Mouse (Mus musculus): ENCODE results near the gene Gfm1. TPM values are rescaled to one million over a fixed set of nuclear protein-coding genes. Genes with fewer than 3 reads are reported as not detected.
A peak's percentile ranks its signal among the peaks of the same experiment; 100 is the strongest.

Gene Gfm1
- 27.8 and 30.5 TPM in 2 replicates for total RNA-seq (2014; rRNA removed)
- polyA plus RNA-seq (2015; fragmentation: Nextera tagmentation; extraction: Ambion mirVana), result 25.1 and 26.7 TPM in 2 replicates

DNA sequence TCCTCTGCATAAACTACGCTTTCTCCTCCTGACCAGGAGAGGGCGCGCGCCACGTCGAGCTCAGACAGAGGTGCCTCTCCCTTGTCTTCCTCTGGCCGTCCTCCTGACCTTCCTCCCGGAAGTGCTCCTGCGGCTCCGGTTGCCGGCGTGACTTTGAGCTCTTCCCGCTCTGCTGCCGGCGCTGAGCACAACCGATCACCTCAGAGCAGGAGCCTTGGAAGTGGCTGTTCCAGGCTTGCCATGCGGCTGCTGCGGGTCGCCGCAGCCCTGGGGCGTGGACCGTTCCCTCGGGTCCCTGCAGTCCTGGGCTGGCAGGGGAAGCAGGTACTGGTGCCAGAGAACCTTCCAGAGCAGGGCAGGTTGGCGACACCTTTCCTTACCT is at the start of gene Gfm1:
TSS of gene Gfm1 (plus strand) at position 98 of the 382 bp plus-strand sequence.
- peak within 1 kb of the TSS; percentile 29; the same call in 1 of the 2 replicates for H3K27ac ChIP-seq
- ATAC-seq (peak; percentile 97), DNase-seq (ENCODE audit: low spot score) (peak; percentile 93)
- H3K27me3 ChIP-seq (ENCODE audit: insufficient read depth, low read length), result no peaks in the 10 kb centered on the region
- peak; percentile 93 for TF ChIP-seq CTCF (IDR thresholded peaks at IDR 0.05; ENCODE audit: low read depth)
- H3K4me3 ChIP-seq (ENCODE audit: low read length), result peak within 1 kb of the TSS; percentile 66
- under 1% methylated on average over 24 of the region's 24 CpGs for WGBS
- H3K4me1 ChIP-seq (ENCODE audit: insufficient read depth, low read length), result 0 out of 2 replicates have a peak, but pooled peaks cover 3% of the 10 kb centered on the region
- no peaks in the 10 kb centered on the region for H3K9me3 ChIP-seq (ENCODE audit: low read length)
- peaks cover 16% of the 10 kb centered on the region; the same call in 1 of the 2 replicates for H3K36me3 ChIP-seq (ENCODE audit: insufficient read depth, low read length)
- peak within 1 kb of the TSS; percentile 71 for H3K9ac ChIP-seq (replicated peaks; ENCODE audit: low read length)
- H3K4me2 ChIP-seq (ENCODE audit: low read depth, low read length), result peak within 1 kb of the TSS; percentile 63

DNA sequence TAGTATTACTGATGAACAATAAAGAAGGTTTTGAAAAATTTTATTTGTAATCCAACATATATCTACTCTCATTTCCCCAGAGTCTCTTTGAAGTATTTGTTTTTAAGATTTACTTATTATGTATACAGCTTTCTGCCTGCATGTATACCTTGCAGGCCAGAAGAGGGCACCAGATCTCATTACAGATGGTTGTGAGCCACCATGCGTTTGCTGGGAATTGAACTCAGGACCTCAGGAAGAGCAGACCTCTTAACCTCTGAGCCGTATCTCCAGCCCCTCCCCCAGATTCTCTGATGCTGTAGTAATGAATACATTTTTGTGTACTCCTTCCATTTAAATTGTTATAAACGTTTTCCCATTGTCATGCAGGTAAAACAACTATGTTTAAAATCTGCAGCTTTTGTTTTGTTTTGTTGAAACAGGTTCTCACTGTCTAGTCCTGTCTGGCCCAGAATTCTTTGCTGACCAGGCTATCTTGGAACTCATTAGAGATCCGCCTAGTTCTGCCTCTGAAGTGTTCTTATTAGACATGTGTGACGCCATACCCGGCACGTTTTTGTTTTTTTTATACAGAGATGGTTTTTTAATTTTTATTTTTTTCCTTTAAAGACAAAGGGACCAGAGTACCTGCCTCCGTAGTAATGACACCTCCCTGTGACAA is 428 bp upstream of the Gfm1 start:
- peak; percentile 48 for TF ChIP-seq CTCF (IDR thresholded peaks at IDR 0.05; ENCODE audit: low read depth)
- Histone ChIP-seq H3K36me3 (ENCODE audit: insufficient read depth, low read length) (peaks cover 16% of the 10 kb centered on the region; the same call in 1 of the 2 replicates), H3K4me1 (ENCODE audit: insufficient read depth, low read length) (0 out of 2 replicates have a peak, but pooled peaks cover 3% of the 10 kb centered on the region), H3K9ac (replicated peaks; ENCODE audit: low read length) (no peak overlapping the region), H3K4me3 (ENCODE audit: low read length) (peak overlapping the region; percentile 66), H3K4me2 (ENCODE audit: low read depth, low read length) (peak overlapping the region; percentile 63), H3K9me3 (ENCODE audit: low read length) (no peaks in the 10 kb centered on the region), H3K27me3 (ENCODE audit: insufficient read depth, low read length) (no peaks in the 10 kb centered on the region), H3K27ac (no peak overlapping the region)
- WGBS, result 30% methylated on average over 8 of the region's 8 CpGs
- peak; percentile 13 for DNase-seq (ENCODE audit: low spot score)
- peak; percentile 22 for ATAC-seq

DNA sequence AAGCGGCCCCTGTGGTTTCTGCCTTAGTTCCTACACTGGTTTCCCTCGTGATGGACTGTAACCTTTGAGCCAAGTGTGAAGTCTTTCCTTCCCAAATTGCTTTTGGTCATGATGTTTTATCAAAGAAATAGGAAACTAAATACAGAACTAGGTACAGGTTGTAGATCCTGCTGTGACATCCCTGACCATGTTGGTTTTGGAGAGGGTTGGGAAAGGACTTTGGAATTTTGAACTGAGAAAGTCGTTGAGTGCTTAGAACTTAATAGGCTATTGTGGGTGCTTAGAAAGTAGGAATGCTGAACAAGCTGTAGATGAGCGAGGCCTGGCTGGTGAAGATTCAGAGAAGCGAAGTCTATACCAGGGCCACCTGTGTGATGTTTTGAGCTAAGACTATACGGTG is 4.1 kb downstream of the Gfm1 start:
- Histone ChIP-seq H3K4me1 (ENCODE audit: insufficient read depth, low read length) (0 out of 2 replicates have a peak, but pooled peaks cover 3% of the 10 kb centered on the region), H3K9me3 (ENCODE audit: low read length) (no peaks in the 10 kb centered on the region), H3K36me3 (ENCODE audit: insufficient read depth, low read length) (peaks cover 28% of the 10 kb centered on the region), H3K27ac (no peak overlapping the region), H3K27me3 (ENCODE audit: insufficient read depth, low read length) (no peaks in the 10 kb centered on the region), H3K9ac (replicated peaks; ENCODE audit: low read length) (no peak overlapping the region), H3K4me2 (ENCODE audit: low read depth, low read length) (no peak overlapping the region), H3K4me3 (ENCODE audit: low read length) (no peak overlapping the region)
- DNase-seq (ENCODE audit: low spot score), result no peak
- WGBS, result 94% methylated on average over 6 of the region's 6 CpGs
- TF ChIP-seq CTCF (IDR thresholded peaks at IDR 0.05; ENCODE audit: low read depth), result no peak
- ATAC-seq, result no peak

DNA sequence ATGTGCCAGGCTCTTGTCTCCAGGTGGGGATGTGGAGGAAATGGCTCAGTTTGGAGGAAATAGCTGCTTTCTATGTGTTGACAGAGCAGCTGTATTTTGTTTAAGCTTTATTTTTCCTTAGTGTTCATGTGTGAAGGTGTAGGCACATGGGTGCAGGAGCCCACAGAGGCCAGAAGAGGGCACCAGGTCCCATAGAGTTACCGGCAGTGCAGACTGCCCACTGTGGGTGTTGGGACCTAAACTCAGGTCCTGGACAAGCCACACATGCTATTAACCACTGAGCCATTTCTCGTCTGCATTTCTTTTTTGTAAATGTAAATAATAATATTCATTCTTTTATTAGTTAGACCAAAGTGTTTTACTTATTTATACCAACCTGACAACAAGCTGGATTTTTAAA is 17.2 kb downstream of the Gfm1 start:
- no peaks in the 10 kb centered on the region for H3K9me3 ChIP-seq (ENCODE audit: low read length)
- no peak overlapping the region for H3K4me2 ChIP-seq (ENCODE audit: low read depth, low read length)
- no peak overlapping the region for H3K27ac ChIP-seq
- no peak overlapping the region for H3K9ac ChIP-seq (replicated peaks; ENCODE audit: low read length)
- no peaks in the 10 kb centered on the region for H3K4me1 ChIP-seq (ENCODE audit: insufficient read depth, low read length)
- ATAC-seq (no peak), DNase-seq (ENCODE audit: low spot score) (no peak)
- H3K27me3 ChIP-seq (ENCODE audit: insufficient read depth, low read length), result no peaks in the 10 kb centered on the region
- H3K4me3 ChIP-seq (ENCODE audit: low read length), result no peak overlapping the region
- peak; percentile 36 for TF ChIP-seq CTCF (IDR thresholded peaks at IDR 0.05; ENCODE audit: low read depth)
- WGBS, result 95% methylated on average over 2 of the region's 2 CpGs
- peaks cover 60% of the 10 kb centered on the region for H3K36me3 ChIP-seq (ENCODE audit: insufficient read depth, low read length)

- H3K27ac ChIP-seq, result no peak overlapping the region
- no peak for TF ChIP-seq CTCF (IDR thresholded peaks at IDR 0.05; ENCODE audit: low read depth)
- peaks cover 63% of the 10 kb centered on the region for H3K36me3 ChIP-seq (ENCODE audit: insufficient read depth, low read length)
- no peak overlapping the region for H3K9ac ChIP-seq (replicated peaks; ENCODE audit: low read length)
- no peak overlapping the region for H3K4me2 ChIP-seq (ENCODE audit: low read depth, low read length)
- DNase-seq (ENCODE audit: low spot score), result no peak
- H3K4me1 ChIP-seq (ENCODE audit: insufficient read depth, low read length), result no peaks in the 10 kb centered on the region
- ATAC-seq, result no peak
- no peaks in the 10 kb centered on the region for H3K27me3 ChIP-seq (ENCODE audit: insufficient read depth, low read length)
- WGBS, result 93% methylated on average over 21 of the region's 21 CpGs
- no peaks in the 10 kb centered on the region for H3K9me3 ChIP-seq (ENCODE audit: low read length)
- no peak overlapping the region for H3K4me3 ChIP-seq (ENCODE audit: low read length)
Observed at GRCm38 (mm10) chr3:67449660-67450059, 19.8 kb downstream of the Gfm1 start.

DNA sequence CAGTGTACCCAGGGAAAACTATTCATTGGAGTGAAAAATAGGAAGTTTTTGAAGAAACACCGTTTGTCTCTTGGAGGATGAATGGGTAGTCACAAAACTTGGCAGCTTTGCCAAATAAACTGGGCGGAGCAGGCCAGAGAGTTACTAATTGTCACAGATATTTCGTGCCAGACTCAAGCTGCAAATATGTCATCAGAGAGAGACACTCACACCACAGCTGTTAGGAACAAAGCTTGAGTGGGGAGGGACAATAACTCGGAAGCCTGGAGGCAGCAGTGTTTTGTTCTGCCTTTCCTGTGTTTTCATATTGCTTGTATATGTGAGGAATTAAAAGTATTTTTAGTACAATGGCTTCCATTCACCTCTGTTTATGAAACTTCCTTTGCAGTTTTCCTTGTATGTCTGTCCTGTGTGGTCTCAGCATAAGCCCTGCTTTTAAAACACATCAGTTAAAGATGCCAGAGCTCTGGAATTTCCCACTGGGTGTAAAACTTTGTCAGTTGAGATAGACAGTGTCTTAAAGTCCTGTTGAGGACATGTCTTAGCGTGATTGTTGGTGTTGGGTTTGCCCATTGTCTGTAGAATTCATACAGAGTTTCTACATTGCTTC is 20.8 kb downstream of the Gfm1 start:
- DNase-seq (ENCODE audit: low spot score), result no peak
- H3K27me3 ChIP-seq (ENCODE audit: insufficient read depth, low read length), result no peaks in the 10 kb centered on the region
- 81% methylated on average over 5 of the region's 5 CpGs for WGBS

More for the DNA sequence above, 20.8 kb downstream of the Gfm1 start:
- H3K4me1 ChIP-seq (ENCODE audit: insufficient read depth, low read length), result no peaks in the 10 kb centered on the region
- no peaks in the 10 kb centered on the region for H3K9me3 ChIP-seq (ENCODE audit: low read length)
- no peak for ATAC-seq
- no peak for TF ChIP-seq CTCF (IDR thresholded peaks at IDR 0.05; ENCODE audit: low read depth)
- H3K9ac ChIP-seq (replicated peaks; ENCODE audit: low read length), result no peak overlapping the region
- no peak overlapping the region for H3K27ac ChIP-seq
- H3K4me3 ChIP-seq (ENCODE audit: low read length), result no peak overlapping the region
- H3K4me2 ChIP-seq (ENCODE audit: low read depth, low read length), result no peak overlapping the region
- peaks cover 64% of the 10 kb centered on the region for H3K36me3 ChIP-seq (ENCODE audit: insufficient read depth, low read length)
